Mouse (Mus musculus) cerebellum, adult 2 months (tissue): Measurements from ENCODE around the gene Shisal2a.

Experiments
- CTCF ChIP-seq: fragments of 200-500 bp; IDR thresholded peaks from 2 replicates; pipeline ENCODE4 v1.5.1; 2011; ENCODE audit warnings: low read depth, mild to moderate bottlenecking, control low read depth, low read length, moderate library complexity, borderline replicate concordance; ENCODE audit not compliant: insufficient read depth
- POLR2A ChIP-seq: fragments of 200-500 bp; IDR thresholded peaks from 2 replicates; pipeline ENCODE4 v1.6.1; 2011; ENCODE audit warnings: low read length, control low read depth, borderline replicate concordance; ENCODE audit not compliant: insufficient read depth

DNA sequence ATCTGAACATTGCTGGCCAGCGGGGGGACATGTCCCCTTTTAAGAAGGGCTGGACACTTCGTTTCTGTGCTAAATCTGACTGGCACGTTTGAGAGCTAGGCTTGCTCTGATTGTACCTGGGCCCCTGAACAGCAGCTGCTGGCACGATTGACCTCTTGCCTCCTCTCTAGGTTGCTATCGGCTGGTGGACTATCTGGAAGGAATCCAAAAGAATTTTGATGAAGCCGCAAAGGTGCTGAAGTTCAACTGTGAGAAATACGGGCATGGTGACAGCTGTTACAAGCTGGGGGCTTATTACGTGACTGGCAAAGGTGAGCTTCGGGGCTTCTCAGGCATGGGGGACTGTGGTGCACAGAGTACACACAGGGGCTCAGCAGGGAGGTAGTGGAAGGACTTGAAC is 51.1 kb downstream of the Shisal2a start:
- TF ChIP-seq CTCF (no peak), POLR2A (no peak)
